Mouse (Mus musculus): ENCODE data around the gene Zfp639.

DNA sequence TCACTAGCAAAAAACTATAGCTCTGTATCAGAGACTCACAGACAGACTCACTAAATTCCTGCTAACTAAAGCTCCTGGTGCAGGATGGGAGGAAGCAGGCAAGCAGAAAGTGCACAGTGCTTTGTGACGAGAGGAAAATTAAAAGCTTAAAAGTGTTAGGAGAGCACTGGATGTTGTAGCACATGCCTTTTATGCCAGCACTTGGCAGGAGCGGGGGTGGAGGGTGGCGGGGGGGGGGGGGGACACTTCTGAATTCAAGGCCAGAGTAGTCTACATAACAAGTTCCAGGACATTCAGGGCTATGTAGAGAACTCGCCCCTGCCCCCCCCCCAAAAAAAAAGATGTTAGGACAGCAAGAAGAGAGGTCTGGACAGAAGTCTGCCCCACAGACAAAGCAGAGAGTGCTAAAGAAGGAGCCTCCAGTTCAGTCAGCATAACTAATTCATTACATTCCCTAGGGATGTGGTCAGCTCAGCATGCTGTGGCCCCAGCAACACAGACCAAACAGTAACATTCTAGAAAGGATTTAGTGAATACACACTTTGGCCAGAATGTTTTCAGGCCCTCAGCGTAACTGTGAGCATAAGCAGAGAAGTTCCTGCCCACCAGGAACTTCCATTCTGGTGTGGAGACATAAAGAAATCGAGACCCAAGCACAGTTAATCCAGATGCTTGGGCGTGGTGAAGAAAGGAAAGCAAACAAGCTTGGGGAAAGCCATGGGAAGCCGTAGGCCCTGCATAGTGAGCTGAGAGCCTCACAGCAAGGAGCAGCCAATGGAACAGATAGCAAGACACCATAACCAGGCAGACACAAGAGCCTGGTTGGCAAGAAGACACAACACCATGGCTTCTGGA lies 14.0 kb upstream of the Zfp639 start:
- no peak for TF ChIP-seq EP300 (IDR thresholded peaks at IDR 0.05)
- TF ChIP-seq CTCF (IDR thresholded peaks at IDR 0.05) = no peak
